Mouse (Mus musculus) adrenal gland, adult (tissue): ENCODE data around the gene Olfr45.
"Not testable (repeated sequence)": the region's sequence is repeated elsewhere in the genome, so short reads cannot be mapped to it uniquely, and the experiment has no call there.

Experiments
- DNase-seq, 2 experiments: peaks; one replicate each; pipeline ENCODE4 v3.0.0; 2022 to 2023; ENCODE audit warnings: low spot score in 1 of 2; ENCODE audit not compliant: inconsistent age in 2 of 2

Gene Olfr45

DNA sequence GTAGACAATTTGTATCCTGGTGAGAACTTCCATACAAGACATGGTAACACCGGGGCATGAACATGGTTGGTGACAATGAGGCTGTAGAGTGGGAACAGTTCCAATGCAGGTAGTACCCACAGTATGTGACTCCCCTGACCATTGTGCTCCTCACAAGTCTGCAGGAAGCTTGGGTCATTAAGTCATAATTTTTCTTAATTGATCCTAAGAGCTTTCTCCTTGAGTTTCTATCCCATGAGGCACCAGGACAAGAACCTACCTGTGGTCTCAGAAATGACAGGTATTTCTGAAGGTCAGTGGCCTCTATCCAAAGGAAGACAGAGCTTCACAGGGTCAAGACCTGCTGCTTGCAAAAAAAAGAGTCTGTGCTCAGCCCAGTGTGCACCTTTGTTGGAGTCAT, at the start of gene Olfr45:
TSS of gene Olfr45 (plus strand) at position 301 of the 400 bp plus-strand sequence.
- DNase-seq, result no peak

DNA sequence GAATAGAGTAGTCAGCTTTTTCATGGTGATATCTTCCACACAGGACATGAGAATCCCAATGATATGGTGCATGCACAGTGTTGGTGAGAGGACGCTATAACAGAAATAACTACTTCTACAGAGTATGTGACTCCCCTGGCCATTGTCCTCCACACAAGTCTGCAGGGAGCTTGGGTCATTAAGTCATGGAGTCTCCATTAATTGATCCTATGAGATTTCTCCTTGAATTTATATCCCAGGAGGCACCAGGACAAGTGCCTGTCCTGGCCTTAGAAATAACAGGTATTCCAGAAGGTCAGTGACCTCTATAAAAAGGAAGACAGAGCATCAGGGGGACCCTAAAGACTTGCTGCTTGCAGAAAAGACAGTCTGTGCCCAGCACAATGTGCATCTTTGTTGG, 35.6 kb upstream of the Olfr45 start, which contains the start of gene Olfr53:
TSS of gene Olfr53 (plus strand) at position 301 of the 400 bp plus-strand sequence.
- no peak for DNase-seq

DNA sequence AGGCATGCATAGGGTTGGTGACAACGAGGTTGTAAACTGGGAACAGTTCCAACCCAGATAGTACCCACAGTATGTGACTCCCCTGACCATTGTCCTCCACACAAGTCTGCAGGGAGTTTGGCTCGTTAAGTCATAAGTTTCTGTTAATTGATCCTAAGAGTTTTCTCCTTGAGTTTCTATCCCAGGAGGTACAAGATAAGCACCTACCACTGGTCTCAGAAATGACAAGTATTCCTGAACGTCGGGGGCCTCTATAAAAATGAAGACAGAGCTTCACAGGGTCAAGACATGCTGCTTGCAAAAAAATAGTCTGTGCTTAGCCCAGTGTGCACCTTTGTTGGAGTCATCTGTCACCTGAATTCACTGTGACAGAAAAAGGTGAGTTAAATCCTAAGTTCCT, 22.1 kb upstream of the Olfr45 start, which contains the start of gene Olfr539:
TSS of gene Olfr539 (plus strand) at position 301 of the 400 bp plus-strand sequence.
- DNase-seq, result no peak

DNA sequence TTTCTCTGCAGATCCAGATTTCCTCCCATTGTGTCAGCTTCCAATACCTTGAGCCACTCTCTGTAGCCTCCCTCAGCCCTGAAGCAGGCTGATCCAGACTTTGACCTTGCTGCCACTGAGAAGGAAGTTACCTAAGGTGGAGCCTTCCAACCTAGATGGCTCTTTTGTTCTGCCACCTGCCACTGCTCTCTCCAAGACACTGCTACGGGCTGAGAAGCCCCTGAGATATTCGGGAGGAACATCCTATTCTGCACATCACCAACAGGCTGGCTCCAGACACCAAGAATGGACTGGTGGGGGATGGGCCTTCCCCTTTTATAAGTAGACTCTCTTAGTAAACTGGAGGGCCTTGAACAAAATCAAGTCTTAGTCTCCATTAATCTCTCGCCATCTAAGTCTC, 11.1 kb upstream of the Olfr45 start:
- DNase-seq, result not testable (repeated sequence)

DNA sequence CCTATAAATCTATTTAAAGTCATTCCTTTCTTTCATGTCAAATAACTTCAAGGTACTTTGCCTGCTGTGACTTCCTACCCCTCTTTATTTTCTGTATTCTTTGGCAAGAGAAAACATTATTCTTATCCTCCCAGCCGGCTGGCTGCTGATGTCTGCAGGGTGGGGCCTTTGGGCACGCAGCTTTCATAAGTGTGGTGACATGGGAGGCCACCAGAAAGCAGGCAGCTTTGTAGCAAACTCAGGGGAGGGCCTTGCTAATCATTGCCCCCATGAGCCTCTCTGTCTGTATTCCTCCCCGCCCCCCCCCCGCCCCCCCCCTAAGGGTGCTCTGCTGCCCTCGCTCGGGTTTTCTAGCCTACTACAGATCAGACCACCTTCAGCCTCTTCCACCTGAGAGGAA, 5.9 kb upstream of the Olfr45 start:
- no peak for DNase-seq

DNA sequence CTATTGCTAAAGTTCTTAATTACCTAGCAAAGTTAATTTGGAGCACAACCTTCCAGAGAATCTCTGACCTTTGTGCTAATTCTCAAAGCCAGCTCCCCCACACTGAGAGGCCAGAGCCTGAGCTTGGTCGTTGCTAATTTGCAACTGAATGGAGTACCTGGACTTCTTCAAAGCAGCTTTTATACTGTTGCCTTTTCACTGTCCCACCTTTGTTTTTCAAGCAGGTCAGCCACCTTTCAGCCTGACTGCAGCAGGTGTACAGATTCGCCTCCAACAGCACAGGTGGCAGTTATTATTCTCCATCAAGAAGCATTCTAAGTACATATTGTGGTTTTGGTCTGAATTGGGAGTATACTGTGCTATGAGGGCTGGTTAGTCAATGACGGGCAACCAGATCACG, 2.2 kb upstream of the Olfr45 start:
- not testable (repeated sequence) for DNase-seq

DNA sequence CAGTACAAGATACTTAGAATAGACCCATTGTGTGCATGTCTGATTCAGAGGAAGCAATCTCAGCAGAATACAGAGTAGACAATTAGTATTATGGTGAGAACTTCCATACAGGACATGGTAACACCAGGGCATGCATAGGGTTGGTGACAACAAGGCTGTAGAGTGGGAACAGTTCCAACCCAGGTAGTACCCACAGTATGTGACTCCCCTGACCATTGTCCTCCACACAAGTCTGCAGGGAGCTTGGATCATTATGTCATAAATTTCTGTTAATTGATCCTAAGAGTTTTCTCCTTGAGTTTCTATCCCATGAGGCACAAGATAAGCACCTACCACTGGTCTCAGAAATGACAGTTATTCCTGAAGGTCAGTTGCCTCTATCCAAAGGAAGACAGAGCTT, 15.2 kb downstream of the Olfr45 start, which contains the start of gene Olfr541:
TSS of gene Olfr541 (plus strand) at position 301 of the 400 bp plus-strand sequence.
- no peak for DNase-seq

DNA sequence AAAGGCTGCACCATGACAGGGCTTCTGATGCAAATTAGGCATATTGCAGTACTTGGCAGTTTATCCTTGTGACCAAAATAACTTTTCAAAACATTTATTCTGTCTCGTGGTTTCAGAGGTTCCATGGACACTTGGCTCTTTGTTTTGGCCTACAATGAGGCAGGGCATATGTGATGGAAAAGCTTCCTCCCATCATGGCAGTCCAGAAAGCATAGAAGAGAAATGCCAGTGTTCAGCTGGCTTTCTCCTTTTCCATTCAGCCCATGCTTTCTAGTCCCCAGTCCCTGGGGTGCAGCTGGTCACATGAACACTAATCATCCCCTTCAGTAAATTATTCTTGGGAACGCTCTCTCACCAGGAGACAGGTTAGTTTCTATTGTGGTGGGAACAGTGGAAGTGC, 24.6 kb downstream of the Olfr45 start:
- DNase-seq, result no peak

DNA sequence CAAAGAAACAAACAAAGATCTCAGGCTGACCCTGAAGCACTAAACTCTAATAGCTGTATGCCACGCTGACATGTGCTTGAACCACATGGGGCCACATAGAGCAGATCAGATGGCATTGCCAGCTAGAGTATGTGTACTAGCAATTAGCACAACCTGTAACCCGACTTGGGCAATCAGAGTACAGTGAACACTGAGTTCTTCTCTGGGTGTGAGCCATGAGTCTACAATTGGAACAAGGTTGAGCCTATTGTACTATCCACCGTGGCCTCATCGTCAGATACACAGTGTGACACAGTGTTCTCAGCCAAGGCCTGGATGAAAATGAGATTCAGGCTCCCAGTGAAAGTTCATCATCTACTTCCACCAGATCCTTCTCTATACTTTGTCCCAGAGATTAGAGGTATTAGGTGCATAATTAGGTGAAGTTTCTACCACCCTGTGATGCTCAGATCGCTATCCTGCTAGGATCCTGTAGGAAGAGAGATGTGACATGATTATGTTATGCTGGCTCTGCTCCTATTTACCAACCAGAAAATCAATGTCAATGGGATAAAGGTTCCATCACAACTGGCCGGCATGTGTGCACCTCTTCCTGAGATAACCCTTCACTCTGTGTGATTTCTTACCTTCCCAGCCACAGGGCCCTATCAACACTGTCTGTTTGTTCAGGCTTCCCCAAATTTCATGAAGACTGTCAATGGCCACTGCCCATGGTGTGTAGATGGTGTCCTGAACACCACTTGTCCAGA, 26.0 kb downstream of the Olfr45 start:
- peak in 1 of 2 experiments; percentile 25 for DNase-seq

DNA sequence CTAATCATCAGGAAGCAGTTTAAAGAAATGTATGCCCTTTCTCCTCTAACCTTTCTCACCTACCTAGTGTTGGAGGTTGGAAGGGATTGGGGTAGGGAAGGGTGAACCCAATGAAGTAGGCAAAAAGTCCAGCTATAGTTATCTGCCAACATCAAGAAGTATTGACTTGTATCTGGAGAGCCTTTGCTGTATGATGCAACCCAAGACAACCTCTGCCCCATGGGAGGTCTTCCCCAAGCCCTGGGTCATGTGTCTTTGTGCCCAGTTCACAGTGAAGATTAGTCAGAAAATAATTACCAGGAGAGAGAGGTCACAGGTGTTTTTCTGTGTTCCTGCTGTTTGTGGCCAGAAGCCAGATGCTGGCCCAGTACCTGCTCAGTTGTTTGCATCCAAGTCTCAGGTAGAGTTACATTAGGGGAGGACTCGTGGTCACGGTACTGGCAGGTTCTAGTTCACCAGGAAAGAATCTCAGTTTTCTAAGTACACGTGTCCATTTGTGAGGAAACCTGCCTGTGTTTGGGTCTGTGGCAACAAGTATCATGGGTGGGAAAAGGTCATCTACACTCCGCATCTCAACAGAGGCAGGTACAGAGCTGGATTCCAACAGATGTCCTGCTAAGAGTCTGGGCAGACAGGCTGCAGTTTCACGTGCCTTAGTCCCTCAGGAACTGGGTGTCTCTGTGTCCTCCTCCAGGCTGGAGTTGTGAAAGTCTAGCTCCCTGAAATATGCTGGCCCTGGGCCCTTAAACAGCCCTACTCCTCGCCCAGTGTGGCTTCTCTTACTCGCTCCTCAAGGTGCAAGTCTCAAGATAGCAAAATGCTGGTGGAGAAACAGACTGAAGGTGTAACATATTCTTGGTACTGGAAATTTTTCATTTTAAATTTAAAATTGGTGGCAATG, 35.7 kb downstream of the Olfr45 start:
- DNase-seq, result peak in 1 of 2 experiments; percentile 60

DNA sequence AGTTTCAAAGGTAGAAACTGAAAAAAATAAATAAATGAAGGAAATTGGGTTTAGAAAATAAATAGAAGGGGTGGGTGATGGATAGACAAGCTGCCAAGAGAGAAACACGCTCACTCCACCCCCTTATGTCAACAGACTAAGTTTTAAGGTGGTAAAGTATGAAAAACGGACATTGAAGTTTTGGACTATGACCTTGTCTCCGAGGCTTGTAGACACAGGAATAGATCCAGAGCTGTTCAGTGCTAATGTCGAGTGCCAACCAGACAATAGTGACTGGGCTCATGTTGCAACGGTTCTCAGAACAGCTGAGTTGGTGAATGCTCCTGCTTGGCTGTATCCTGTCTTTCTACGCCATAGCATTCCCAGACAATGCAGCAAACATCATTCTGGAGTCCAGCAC, 39.3 kb downstream of the Olfr45 start:
- no peak for DNase-seq

DNA sequence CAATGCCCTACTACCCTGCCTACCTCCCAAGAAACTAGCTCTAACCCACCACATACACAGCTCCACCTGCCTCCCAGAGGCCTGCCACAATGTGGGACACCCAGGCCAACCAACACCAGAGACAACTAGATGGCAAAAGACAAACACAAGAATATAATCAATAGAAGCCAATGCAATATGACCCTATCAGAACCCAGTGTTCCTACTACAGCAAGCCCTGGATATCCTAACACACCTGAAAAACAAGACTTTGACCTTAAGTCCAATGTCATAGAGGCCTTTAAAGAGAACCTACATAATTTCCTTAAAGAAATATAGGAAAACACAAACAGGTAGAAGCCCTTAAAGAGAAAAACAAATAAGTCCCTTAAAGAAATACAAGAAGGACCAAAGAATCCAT, 43.8 kb downstream of the Olfr45 start:
- no peak for DNase-seq

DNA sequence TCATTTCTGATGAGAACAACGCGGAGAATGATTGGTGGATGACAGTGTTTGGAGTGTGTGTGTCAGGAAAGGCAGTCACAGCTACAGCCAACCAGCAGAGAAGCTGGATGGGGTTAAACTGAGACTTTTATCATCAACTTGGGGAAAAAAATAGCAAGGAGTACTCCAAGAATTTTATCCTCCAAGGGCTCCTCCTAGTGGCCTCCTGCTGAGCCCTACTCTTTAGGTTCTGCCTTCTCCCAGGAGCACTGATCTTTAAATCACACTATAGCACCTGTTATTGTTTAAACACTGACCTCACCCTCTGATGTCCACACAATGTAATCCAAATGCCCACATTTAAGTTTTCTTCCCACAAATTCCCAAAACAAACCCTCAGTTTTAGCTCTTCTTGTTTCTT, 51.4 kb downstream of the Olfr45 start:
- DNase-seq, result no peak
